Comparison of ENCODE assay signal across 15 mouse cellular contexts in genomic region chr10:127581291-127581690, GRCm38 (mm10). TPM values are rescaled to one million over a fixed set of nuclear protein-coding genes. Genes with fewer than 3 reads are reported as not detected.
"Had no signal": no experiment of that assay in that cellular context is flagged by ENCODE, and none has a peak within 500 bp of the region (broad histone marks: within the 10 kb centered on the region; RNA-seq: fewer than 3 reads in every experiment).

No protein-coding gene starts in this region.

- DNase-seq: lung, adult 18-20 months; lung, embryonic 14.5 days; lung, postnatal 10 days; lung, postnatal 4 days; midbrain, embryonic 14.5 days; retina, postnatal 1 day; right cerebral cortex, adult 18-20 months; right cerebral cortex, postnatal 25 days; right cerebral cortex, postnatal 4 days; spleen, adult 18-20 months; thymus, adult 18-20 months; thymus, postnatal 14 days; thymus, postnatal 36 days had no signal

RNA-seq across cellular contexts. Expression of gene Nxph4, which starts 46.9 kb away (rescaled TPM):
- total RNA-seq: megakaryocyte, adult 5-6 weeks; megakaryocyte-erythroid progenitor cell, adult 5-6 weeks had no signal
